Mouse (Mus musculus) embryonic facial prominence, embryonic 15.5 days (tissue): ENCODE results near the gene 2810006K23Rik. TPM values are rescaled to one million over a fixed set of nuclear protein-coding genes. Genes with fewer than 3 reads are reported as not detected.

Source experiments
- ATAC-seq: fragments of 200-750 bp; cut with Nextera tagmentation; 2 replicates; pipeline ENCODE4 v1.8.0; 2017; ENCODE audit warnings: low read depth, moderate TSS enrichment; ENCODE audit not compliant: insufficient number of reproducible peaks, low FRiP score, low TSS enrichment
- H3K27ac ChIP-seq: fragments of 300-500 bp; sonication (generic); replicated peaks from 2 replicates; pipeline ENCODE4 v1.5.1; 2015; ENCODE audit warnings: mild to moderate bottlenecking, inconsistent platforms
- H3K27me3 ChIP-seq: fragments of 300-500 bp; sonication (generic); 2 replicates; pipeline ENCODE4 v1.6.1; 2015; ENCODE audit warnings: inconsistent platforms
- H3K36me3 ChIP-seq: fragments of 300-500 bp; sonication (generic); 2 replicates; pipeline ENCODE4 v1.6.1; 2015; ENCODE audit warnings: mild to moderate bottlenecking, inconsistent platforms
- H3K4me1 ChIP-seq: fragments of 300-500 bp; sonication (generic); 2 replicates; pipeline ENCODE4 v1.6.1; 2015; ENCODE audit warnings: inconsistent platforms
- H3K4me2 ChIP-seq: fragments of 300-500 bp; sonication (generic); replicated peaks from 2 replicates; pipeline ENCODE4 v1.6.1; 2015; ENCODE audit warnings: mild to moderate bottlenecking, inconsistent platforms
- H3K4me3 ChIP-seq: fragments of 300-500 bp; sonication (generic); replicated peaks from 2 replicates; pipeline ENCODE4 v1.5.1; 2015; ENCODE audit warnings: mild to moderate bottlenecking, inconsistent platforms
- H3K9ac ChIP-seq: fragments of 300-500 bp; sonication (generic); 2 replicates; pipeline ENCODE4 v1.6.1; 2015; ENCODE audit warnings: inconsistent platforms
- H3K9me3 ChIP-seq: fragments of 300-500 bp; sonication (generic); replicated peaks from 2 replicates; pipeline ENCODE4 v1.6.1; 2016; ENCODE audit warnings: inconsistent platforms
- WGBS: fragments of 180-500 bp; shearing (Covaris S2); methylation state at CpG from one replicate; pipeline ENCODE4 v1.1.7; 2015; 5-methylcytosine and 5-hydroxymethylcytosine counted together
- polyA plus RNA-seq: library from polyadenylated mRNA; unstranded; fragments of >200 nt; fragmentation: Nextera tagmentation; extraction: Ambion mirVana; gene quantifications from 2 replicates; pipeline ENCODE4 v1.2.1, GENCODE M21; 2015

The 2810006K23Rik gene
- polyA plus RNA-seq, 1 experiment from 2014 or later, result 17.8 TPM

DNA sequence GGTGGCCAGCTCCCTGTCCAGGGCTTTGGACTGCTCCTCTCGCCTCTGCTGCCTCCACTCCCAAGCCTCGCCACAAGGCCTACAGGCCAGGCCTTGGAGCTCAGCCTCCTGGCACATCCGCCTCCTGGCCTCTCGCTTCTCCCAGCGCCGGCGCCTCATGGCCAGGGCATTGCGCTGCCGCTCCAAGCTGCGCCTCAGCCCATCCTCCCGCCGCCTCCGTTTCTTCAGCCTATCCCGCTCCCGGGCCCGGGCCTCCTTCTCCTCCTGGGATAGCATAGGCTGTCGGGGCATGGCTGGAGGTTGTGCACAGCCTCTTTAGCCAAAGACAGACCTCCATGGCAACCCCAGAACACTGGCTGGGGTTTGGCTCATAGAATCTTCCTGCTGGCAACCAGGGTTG is 21.3 kb downstream of the 2810006K23Rik start:
- no peak overlapping the region for H3K9ac ChIP-seq
- no peak overlapping the region for H3K27ac ChIP-seq
- WGBS, result 92% methylated on average over 17 of the region's 17 CpGs
- H3K36me3 ChIP-seq, result peaks cover 39% of the 10 kb centered on the region
- H3K9me3 ChIP-seq, result no peaks in the 10 kb centered on the region
- no peak overlapping the region for H3K4me2 ChIP-seq
- H3K4me3 ChIP-seq, result no peak overlapping the region
- H3K27me3 ChIP-seq, result no peaks in the 10 kb centered on the region
- ATAC-seq, result no peak
- H3K4me1 ChIP-seq, result peaks cover 27% of the 10 kb centered on the region

- H3K36me3 ChIP-seq, result peaks cover 28% of the 10 kb centered on the region
- peak overlapping the region; percentile 89; the same call in 1 of the 2 replicates for H3K4me2 ChIP-seq
- no peaks in the 10 kb centered on the region for H3K27me3 ChIP-seq
- H3K4me3 ChIP-seq, result no peak overlapping the region
- peaks cover 27% of the 10 kb centered on the region for H3K4me1 ChIP-seq
- H3K27ac ChIP-seq, result peak overlapping the region; percentile 98; the same call in 1 of the 2 replicates
- H3K9ac ChIP-seq, result no peak overlapping the region
- WGBS, result 69% methylated on average over 2 of the region's 2 CpGs
- ATAC-seq, result no peak
- no peaks in the 10 kb centered on the region for H3K9me3 ChIP-seq
Measured at GRCm38 (mm10) chr5:124350350-124350749, 22.5 kb downstream of the 2810006K23Rik start.

- Histone ChIP-seq H3K27ac (peak overlapping the region; percentile 98), H3K4me2 (peak overlapping the region; percentile 89), H3K27me3 (no peaks in the 10 kb centered on the region), H3K9me3 (no peaks in the 10 kb centered on the region), H3K36me3 (peaks cover 26% of the 10 kb centered on the region), H3K4me1 (peaks cover 27% of the 10 kb centered on the region), H3K4me3 (peak overlapping the region; percentile 90), H3K9ac (peak overlapping the region; percentile 97; the same call in 1 of the 2 replicates)
- 23% methylated on average over 7 of the region's 7 CpGs for WGBS
- peak; percentile 70 for ATAC-seq
Measured at GRCm38 (mm10) chr5:124351111-124351560, 23.2 kb downstream of the 2810006K23Rik start.

DNA sequence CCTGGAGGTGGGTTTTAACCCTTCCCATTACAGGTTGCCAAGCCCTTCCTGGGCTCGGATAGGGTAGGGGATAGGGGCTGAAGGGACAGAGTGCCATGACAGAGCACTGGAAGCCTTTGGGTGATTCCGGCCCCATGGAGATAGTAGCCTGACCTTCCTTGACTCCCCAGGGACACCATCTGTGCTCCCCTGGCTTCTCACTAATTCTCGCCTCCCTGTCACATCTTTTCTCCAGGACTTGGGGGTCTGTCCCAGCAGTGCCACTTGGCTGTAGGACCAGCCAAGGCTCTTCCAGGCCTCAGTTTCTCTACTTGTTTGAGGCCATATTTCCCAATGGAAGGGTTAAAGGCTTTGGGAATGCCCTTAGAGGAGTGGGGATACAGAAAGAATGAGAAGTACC is 23.7 kb downstream of the 2810006K23Rik start:
- peaks cover 21% of the 10 kb centered on the region for H3K36me3 ChIP-seq
- H3K9ac ChIP-seq, result peak overlapping the region; percentile 97
- H3K27ac ChIP-seq, result peak overlapping the region; percentile 98
- no peaks in the 10 kb centered on the region for H3K27me3 ChIP-seq
- no peak for ATAC-seq
- H3K4me2 ChIP-seq, result peak overlapping the region; percentile 89
- H3K9me3 ChIP-seq, result no peaks in the 10 kb centered on the region
- peak overlapping the region; percentile 90 for H3K4me3 ChIP-seq
- WGBS, result 36% methylated on average over 3 of the region's 3 CpGs
- H3K4me1 ChIP-seq, result peaks cover 27% of the 10 kb centered on the region

GRCm38 (mm10) chr5:124352141-124352920 is 24.4 kb downstream of the 2810006K23Rik start:
- peak overlapping the region; percentile 90 for H3K4me3 ChIP-seq
- no peaks in the 10 kb centered on the region for H3K27me3 ChIP-seq
- H3K9ac ChIP-seq, result peak overlapping the region; percentile 97
- peak; percentile 88 for ATAC-seq
- H3K27ac ChIP-seq, result peak overlapping the region; percentile 98
- H3K9me3 ChIP-seq, result no peaks in the 10 kb centered on the region
- under 1% methylated on average over 27 of the region's 30 CpGs for WGBS
- peaks cover 17% of the 10 kb centered on the region for H3K36me3 ChIP-seq
- peaks cover 27% of the 10 kb centered on the region for H3K4me1 ChIP-seq
- peak overlapping the region; percentile 89 for H3K4me2 ChIP-seq

- Histone ChIP-seq H3K27ac (peak overlapping the region; percentile 98), H3K9me3 (no peaks in the 10 kb centered on the region), H3K4me2 (peak overlapping the region; percentile 89), H3K36me3 (peaks cover 13% of the 10 kb centered on the region), H3K9ac (peak overlapping the region; percentile 97), H3K4me3 (peak overlapping the region; percentile 90), H3K4me1 (peaks cover 27% of the 10 kb centered on the region), H3K27me3 (no peaks in the 10 kb centered on the region)
- ATAC-seq, result no peak
- under 1% methylated on average over 32 of the region's 32 CpGs for WGBS
Measured at GRCm38 (mm10) chr5:124353011-124353725, 25.3 kb downstream of the 2810006K23Rik start.

- Histone ChIP-seq H3K36me3 (peaks cover 6% of the 10 kb centered on the region), H3K4me3 (peak overlapping the region; percentile 90), H3K4me2 (peak overlapping the region; percentile 89), H3K4me1 (peaks cover 27% of the 10 kb centered on the region), H3K9me3 (no peaks in the 10 kb centered on the region), H3K9ac (peak overlapping the region; percentile 97), H3K27ac (peak overlapping the region; percentile 98), H3K27me3 (no peaks in the 10 kb centered on the region)
- ATAC-seq, result peak; percentile 15; the same call in 1 of the 2 replicates
- whole genome bisulfite sequencing, result under 1% methylated on average over 82 of the region's 132 CpGs
Measured at GRCm38 (mm10) chr5:124353726-124354547, 26.0 kb downstream of the 2810006K23Rik start.

- ATAC-seq, result peak; percentile 65
- no peaks in the 10 kb centered on the region for H3K36me3 ChIP-seq
- peak overlapping the region; percentile 33 for H3K9ac ChIP-seq
- H3K4me1 ChIP-seq, result peaks cover 27% of the 10 kb centered on the region
- H3K27me3 ChIP-seq, result no peaks in the 10 kb centered on the region
- H3K4me2 ChIP-seq, result peak overlapping the region; percentile 55
- H3K4me3 ChIP-seq, result peak overlapping the region; percentile 90
- WGBS, result under 1% methylated on average over 37 of the region's 60 CpGs
- H3K9me3 ChIP-seq, result no peaks in the 10 kb centered on the region
- peak overlapping the region; percentile 98 for H3K27ac ChIP-seq
Measured at GRCm38 (mm10) chr5:124354574-124355424, 26.9 kb downstream of the 2810006K23Rik start.

- H3K9me3 ChIP-seq, result no peaks in the 10 kb centered on the region
- peaks cover 24% of the 10 kb centered on the region for H3K4me1 ChIP-seq
- ATAC-seq, result no peak
- H3K27ac ChIP-seq, result no peak overlapping the region
- WGBS, result 1% methylated on average over 12 of the region's 12 CpGs
- peak overlapping the region; percentile 55 for H3K4me2 ChIP-seq
- H3K27me3 ChIP-seq, result no peaks in the 10 kb centered on the region
- no peak overlapping the region for H3K9ac ChIP-seq
- H3K4me3 ChIP-seq, result peak overlapping the region; percentile 90
- H3K36me3 ChIP-seq, result no peaks in the 10 kb centered on the region
Measured at GRCm38 (mm10) chr5:124355425-124355959, 27.6 kb downstream of the 2810006K23Rik start.

DNA sequence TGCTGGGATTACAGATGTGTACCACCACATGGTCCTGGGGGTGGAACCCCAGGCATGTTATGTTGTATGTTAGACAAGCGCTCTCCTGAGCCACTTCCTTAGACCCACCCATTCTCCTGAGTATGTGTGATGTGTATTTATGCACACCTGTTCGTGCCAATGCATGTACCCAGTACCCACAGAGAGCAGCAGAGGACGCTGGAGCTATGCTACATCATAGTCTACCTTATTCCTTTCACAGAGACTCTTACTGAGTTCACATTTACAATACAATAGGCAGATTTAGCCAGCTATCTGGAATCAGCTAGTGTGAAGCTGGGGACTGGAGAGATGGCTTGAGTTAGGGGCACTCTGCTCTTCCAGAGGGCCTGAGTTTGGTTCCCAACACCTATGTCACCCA is 28.8 kb downstream of the 2810006K23Rik start:
- H3K36me3 ChIP-seq, result no peaks in the 10 kb centered on the region
- no peaks in the 10 kb centered on the region for H3K9me3 ChIP-seq
- no peak overlapping the region for H3K9ac ChIP-seq
- no peak overlapping the region for H3K27ac ChIP-seq
- H3K27me3 ChIP-seq, result no peaks in the 10 kb centered on the region
- peaks cover 12% of the 10 kb centered on the region for H3K4me1 ChIP-seq
- WGBS, result 36% methylated on average over 3 of the region's 3 CpGs
- no peak overlapping the region for H3K4me3 ChIP-seq
- H3K4me2 ChIP-seq, result no peak overlapping the region
- no peak for ATAC-seq
